Mouse (Mus musculus) CH12.LX (cell line): Measurements from ENCODE around the gene Cacng6.

Source experiments
- CHD1 ChIP-seq: IDR thresholded peaks from 2 replicates; pipeline ENCODE4 v1.6.1; 2012; ENCODE audit warnings: low read depth, low read length, improper control_type of control experiment, inconsistent platforms
- CTCF ChIP-seq, 2 experiments: IDR thresholded peaks in 1 of 2; conservative IDR thresholded peaks in 1 of 2; 2 replicates each; pipeline ENCODE4 v1.5.1; 2011 to 2012; ENCODE audit warnings: low read depth in 2 of 2, low read length in 2 of 2, improper control_type of control experiment in 1 of 2, inconsistent platforms in 1 of 2, mild to moderate bottlenecking in 1 of 2, moderate library complexity in 1 of 2
- EP300 ChIP-seq: IDR thresholded peaks from 2 replicates; pipeline ENCODE4 v1.6.1; 2011; ENCODE audit warnings: low read length, improper control_type of control experiment
- HCFC1 ChIP-seq: IDR thresholded peaks from 2 replicates; pipeline ENCODE4 v1.6.1; 2012; ENCODE audit warnings: low read depth, mild to moderate bottlenecking, inconsistent platforms, low read length, improper control_type of control experiment
- JUN ChIP-seq: IDR thresholded peaks from 2 replicates; pipeline ENCODE4 v1.6.1; 2011; ENCODE audit warnings: low read depth, mild to moderate bottlenecking, low read length, improper control_type of control experiment, moderate library complexity; ENCODE audit not compliant: insufficient read depth
- KAT2A ChIP-seq: IDR thresholded peaks from 2 replicates; pipeline ENCODE4 v1.6.1; 2012; ENCODE audit warnings: low read length, improper control_type of control experiment, inconsistent platforms; ENCODE audit not compliant: insufficient replicate concordance
- MAX ChIP-seq: IDR thresholded peaks from 2 replicates; pipeline ENCODE4 v1.6.1; 2011; ENCODE audit warnings: low read length, improper control_type of control experiment
- MEF2A ChIP-seq: IDR thresholded peaks from 2 replicates; pipeline ENCODE4 v1.6.1; 2014; ENCODE audit warnings: low read depth, mild to moderate bottlenecking, inconsistent platforms, low read length, improper control_type of control experiment, borderline replicate concordance
- NRF1 ChIP-seq: IDR thresholded peaks from 2 replicates; pipeline ENCODE4 v1.6.1; 2014; ENCODE audit warnings: low read depth, mild to moderate bottlenecking, inconsistent platforms, low read length, improper control_type of control experiment, moderate library complexity
- POLR2A ChIP-seq: IDR thresholded peaks from 2 replicates; pipeline ENCODE4 v1.6.1; 2011; ENCODE audit warnings: low read depth, mild to moderate bottlenecking, improper control_type of control experiment, low read length
- RCOR1 ChIP-seq: conservative IDR thresholded peaks from 2 replicates; pipeline ENCODE4 v1.6.1; 2012; ENCODE audit warnings: low read depth, mild to moderate bottlenecking, inconsistent platforms, low read length, improper control_type of control experiment
- TCF12 ChIP-seq: IDR thresholded peaks from 2 replicates; pipeline ENCODE4 v1.6.1; 2014; ENCODE audit warnings: low read depth, mild to moderate bottlenecking, inconsistent platforms, low read length, improper control_type of control experiment
- ZC3H11A ChIP-seq: IDR thresholded peaks from 2 replicates; pipeline ENCODE4 v1.6.1; 2012; ENCODE audit warnings: low read depth, mild to moderate bottlenecking, inconsistent platforms, low read length, improper control_type of control experiment

DNA sequence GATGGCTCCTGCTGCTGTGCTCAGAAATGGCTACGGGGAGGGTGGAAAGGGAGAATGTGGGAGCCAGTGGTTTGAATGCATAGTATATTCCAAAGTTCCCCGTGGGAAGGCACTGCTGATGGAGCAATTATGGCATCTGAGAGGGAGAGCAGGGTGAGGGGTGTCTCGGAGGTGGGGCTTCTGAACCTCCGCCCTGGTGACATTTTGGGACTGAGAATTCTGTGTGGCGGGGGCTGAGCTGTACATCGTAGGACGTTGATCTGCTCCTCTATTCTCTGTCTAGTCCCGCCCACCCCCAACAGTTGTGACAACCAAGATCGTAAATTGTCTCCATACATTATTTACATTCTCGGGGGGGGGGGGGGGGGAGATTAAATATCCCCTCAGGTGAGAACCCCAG lies 26.6 kb upstream of the Cacng6 start:
- TF ChIP-seq CTCF (conservative IDR thresholded peaks at IDR 0.05 in 1 of 2, IDR thresholded peaks at IDR 0.05 in 1 of 2; ENCODE audit: low read depth in 2 of 2, low read length in 2 of 2): no peak
- no peak for TF ChIP-seq POLR2A
- TF ChIP-seq JUN: no peak
- TF ChIP-seq TCF12: no peak
- TF ChIP-seq KAT2A: no peak
- no peak for TF ChIP-seq EP300
- no peak for TF ChIP-seq HCFC1
- TF ChIP-seq RCOR1: no peak
- TF ChIP-seq ZC3H11A: no peak
- TF ChIP-seq NRF1: no peak
- TF ChIP-seq CHD1: no peak
- no peak for TF ChIP-seq MEF2A
- TF ChIP-seq MAX: no peak
